Mouse (Mus musculus) liver, embryonic 13.5 days (tissue): ENCODE results near the gene Tab2. TPM values are rescaled to one million over a fixed set of nuclear protein-coding genes. Genes with fewer than 3 reads are reported as not detected.
"Not testable (repeated sequence)": the region's sequence is repeated elsewhere in the genome, so short reads cannot be mapped to it uniquely, and the experiment has no call there.

Experiments used
- ATAC-seq: fragments of 200-750 bp; cut with Nextera tagmentation; 2 replicates; pipeline ENCODE4 v1.8.0; 2017; ENCODE audit warnings: low read depth, mild to moderate bottlenecking, moderate number of reproducible peaks, moderate library complexity
- DNase-seq: peaks from one replicate; pipeline ENCODE4 v3.0.0; 2022
- H3K27ac ChIP-seq: fragments of 300-500 bp; sonication (generic); 2 replicates; pipeline ENCODE4 v1.5.1; 2015; ENCODE audit warnings: moderate library complexity, mild to moderate bottlenecking, inconsistent platforms
- H3K27me3 ChIP-seq: fragments of 300-500 bp; sonication (generic); 2 replicates; pipeline ENCODE4 v1.6.1; 2015; ENCODE audit warnings: mild to moderate bottlenecking, inconsistent platforms
- H3K36me3 ChIP-seq: fragments of 300-500 bp; sonication (generic); 2 replicates; pipeline ENCODE4 v1.6.1; 2015; ENCODE audit warnings: mild to moderate bottlenecking, inconsistent platforms
- H3K4me1 ChIP-seq: fragments of 300-500 bp; sonication (generic); replicated peaks from 2 replicates; pipeline ENCODE4 v1.6.1; 2015; ENCODE audit warnings: inconsistent platforms
- H3K4me2 ChIP-seq: fragments of 300-500 bp; sonication (generic); 2 replicates; pipeline ENCODE4 v1.6.1; 2015; ENCODE audit warnings: inconsistent platforms, mild to moderate bottlenecking, moderate library complexity
- H3K4me3 ChIP-seq: fragments of 300-500 bp; sonication (generic); replicated peaks from 2 replicates; pipeline ENCODE4 v1.5.1; 2015; ENCODE audit warnings: mild to moderate bottlenecking, inconsistent platforms
- H3K9ac ChIP-seq: fragments of 300-500 bp; sonication (generic); 2 replicates; pipeline ENCODE4 v1.6.1; 2015; ENCODE audit warnings: mild to moderate bottlenecking, inconsistent platforms
- H3K9me3 ChIP-seq: fragments of 300-500 bp; sonication (generic); replicated peaks from 2 replicates; pipeline ENCODE4 v1.6.1; 2016; ENCODE audit warnings: inconsistent platforms
- WGBS: fragments of 180-500 bp; shearing (Covaris S2); methylation state at CpG from one replicate; pipeline ENCODE4 v1.1.7; 2015; ENCODE audit not compliant: insufficient replicate concordance; 5-methylcytosine and 5-hydroxymethylcytosine counted together
- polyA plus RNA-seq: library from polyadenylated mRNA; unstranded; fragments of >200 nt; fragmentation: Nextera tagmentation; extraction: Ambion mirVana; gene quantifications from 2 replicates; pipeline ENCODE4 v1.2.1, GENCODE M21; 2015

Gene Tab2
- polyA plus RNA-seq, 1 experiment from 2014 or later = 9.2 TPM

- Histone ChIP-seq H3K9me3 (no peaks in the 10 kb centered on the region), H3K36me3 (no peaks in the 10 kb centered on the region), H3K27ac (no peak overlapping the region), H3K4me1 (no peaks in the 10 kb centered on the region), H3K4me2 (no peak overlapping the region), H3K4me3 (no peak overlapping the region), H3K27me3 (no peaks in the 10 kb centered on the region), H3K9ac (no peak overlapping the region)
- ATAC-seq (peak; percentile 41; the same call in 1 of the 2 replicates), DNase-seq (peak; percentile 30)
- WGBS = 10% methylated on average over 5 of the region's 5 CpGs
Measured at GRCm38 (mm10) chr10:7883524-7883923, 72.5 kb downstream of the Tab2 start.

GRCm38 (mm10) chr10:7881971-7882370, 74.1 kb downstream of the Tab2 start:
- Histone ChIP-seq H3K4me1 (no peaks in the 10 kb centered on the region), H3K36me3 (no peaks in the 10 kb centered on the region), H3K27ac (no peak overlapping the region), H3K4me3 (no peak overlapping the region), H3K4me2 (no peak overlapping the region), H3K27me3 (no peaks in the 10 kb centered on the region), H3K9me3 (no peaks in the 10 kb centered on the region), H3K9ac (no peak overlapping the region)
- DNase-seq (no peak), ATAC-seq (no peak)
- WGBS = 71% methylated on average over 3 of the region's 3 CpGs

DNA sequence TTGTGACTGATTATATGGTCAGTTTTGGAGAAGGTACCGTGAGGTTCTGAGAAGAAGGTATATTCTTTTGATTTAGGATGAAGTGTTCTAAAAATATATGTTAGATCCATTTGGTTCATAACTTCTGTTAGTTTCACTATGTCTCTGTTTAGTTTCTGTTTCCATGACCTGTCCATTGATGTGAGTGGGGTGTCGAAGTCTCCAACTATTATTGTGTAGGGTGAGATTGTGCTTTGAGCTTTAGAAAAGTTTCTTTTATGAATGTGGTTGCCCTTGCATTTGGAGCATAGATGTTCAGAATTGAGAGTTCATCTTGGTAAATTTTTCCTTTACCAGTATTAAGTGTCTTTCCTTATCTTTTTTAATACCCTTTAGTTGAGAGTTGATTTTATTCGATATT, 75.7 kb downstream of the Tab2 start:
- not testable (repeated sequence) for DNase-seq, H3K4me2 ChIP-seq, ATAC-seq, H3K9ac ChIP-seq, H3K4me3 ChIP-seq, H3K9me3 ChIP-seq, H3K36me3 ChIP-seq, H3K4me1 ChIP-seq, H3K27me3 ChIP-seq, H3K27ac ChIP-seq
- 75% methylated on average over 3 of the region's 3 CpGs for WGBS

DNA sequence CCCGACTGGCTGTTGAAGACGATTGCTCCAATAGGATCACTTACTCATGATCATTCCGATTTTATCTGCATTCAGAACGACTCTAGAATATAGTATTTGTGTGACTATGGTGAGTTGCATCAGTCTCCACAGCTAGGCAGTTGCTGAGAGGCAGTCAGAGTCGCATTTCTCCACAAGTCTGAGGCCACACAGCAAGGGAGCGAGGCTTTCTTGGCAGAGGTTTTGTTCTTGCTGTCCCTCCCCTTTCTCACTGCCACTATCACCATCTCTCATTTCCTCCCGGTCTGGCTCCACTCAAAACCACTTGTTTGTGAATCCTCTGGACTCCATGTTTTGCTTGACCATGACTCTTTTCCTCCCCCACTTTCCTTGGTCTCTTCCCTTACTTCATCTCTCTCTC, 81.8 kb downstream of the Tab2 start:
- Histone ChIP-seq H3K4me3 (no peak overlapping the region), H3K9ac (no peak overlapping the region), H3K27ac (no peak overlapping the region), H3K4me2 (no peak overlapping the region), H3K27me3 (0 out of 2 replicates have a peak, but pooled peaks cover 1% of the 10 kb centered on the region), H3K9me3 (no peaks in the 10 kb centered on the region), H3K4me1 (no peaks in the 10 kb centered on the region), H3K36me3 (no peaks in the 10 kb centered on the region)
- DNase-seq (no peak), ATAC-seq (no peak)
- 63% methylated on average over 7 of the region's 7 CpGs for WGBS

DNA sequence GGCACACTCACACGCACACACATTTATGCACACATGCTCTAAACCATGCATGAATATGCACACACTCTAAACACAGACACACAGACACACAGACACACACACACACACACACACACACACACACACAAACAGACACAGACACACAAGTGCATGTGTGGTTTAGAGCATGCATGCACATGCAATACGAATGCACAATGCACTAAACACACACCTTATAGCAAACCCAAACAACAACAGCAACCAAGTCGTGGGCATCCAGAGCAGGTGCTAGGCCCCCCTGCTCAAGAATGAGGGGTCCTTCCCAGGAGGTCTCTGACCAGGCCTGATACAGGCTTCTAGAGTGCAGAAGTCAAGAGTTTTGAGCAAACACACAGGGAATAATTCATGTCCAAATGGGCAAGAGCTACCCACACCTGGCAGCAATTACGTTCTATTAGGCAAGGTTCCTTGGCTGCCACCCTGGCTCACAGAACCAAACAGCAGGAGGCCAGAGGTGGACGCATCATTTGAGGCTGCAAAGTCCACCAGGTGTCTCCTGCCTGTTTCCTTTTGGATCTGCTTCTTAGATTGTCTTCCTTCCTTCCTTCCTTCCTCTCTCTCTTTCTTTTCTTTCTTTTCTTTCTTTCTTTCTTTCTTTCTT, 84.5 kb downstream of the Tab2 start:
- no peaks in the 10 kb centered on the region for H3K9me3 ChIP-seq
- DNase-seq (no peak), ATAC-seq (no peak)
- WGBS = 66% methylated on average over 5 of the region's 5 CpGs
- H3K4me2 ChIP-seq = no peak overlapping the region
- H3K9ac ChIP-seq = no peak overlapping the region
- no peaks in the 10 kb centered on the region for H3K36me3 ChIP-seq
- H3K27ac ChIP-seq = no peak overlapping the region
- peaks cover 7% of the 10 kb centered on the region for H3K4me1 ChIP-seq
- peaks cover 26% of the 10 kb centered on the region for H3K27me3 ChIP-seq
- H3K4me3 ChIP-seq = no peak overlapping the region

- peaks cover 27% of the 10 kb centered on the region for H3K27me3 ChIP-seq
- no peaks in the 10 kb centered on the region for H3K9me3 ChIP-seq
- H3K4me1 ChIP-seq = peaks cover 7% of the 10 kb centered on the region
- no peak overlapping the region for H3K4me2 ChIP-seq
- DNase-seq (no peak), ATAC-seq (no peak)
- WGBS = 60% methylated on average over 11 of the region's 11 CpGs
- H3K9ac ChIP-seq = no peak overlapping the region
- no peak overlapping the region for H3K27ac ChIP-seq
- H3K4me3 ChIP-seq = no peak overlapping the region
- no peaks in the 10 kb centered on the region for H3K36me3 ChIP-seq
Measured at GRCm38 (mm10) chr10:7870571-7871315, 85.3 kb downstream of the Tab2 start.

DNA sequence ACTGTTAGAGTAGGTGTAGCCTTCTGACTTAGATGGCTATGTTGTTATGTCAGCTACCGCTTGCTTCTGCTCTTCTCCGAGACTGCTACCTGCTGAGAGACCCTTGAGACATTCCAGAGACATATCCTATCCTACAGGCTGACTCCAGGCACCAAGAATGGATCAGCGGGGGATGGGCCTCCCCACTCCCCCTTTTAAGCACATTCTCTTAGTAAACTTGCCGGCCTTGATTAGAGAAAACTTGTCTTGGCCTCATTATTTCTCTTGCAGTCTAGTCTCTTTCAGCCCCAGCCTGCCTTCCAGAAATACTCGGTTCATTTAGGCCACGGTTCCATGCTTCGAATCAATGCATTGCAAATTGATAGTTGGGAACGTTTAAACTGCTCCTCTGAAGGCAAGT, 86.3 kb downstream of the Tab2 start:
- Histone ChIP-seq H3K4me1 (peaks cover 7% of the 10 kb centered on the region), H3K4me3 (no peak overlapping the region), H3K9ac (no peak overlapping the region), H3K4me2 (no peak overlapping the region), H3K36me3 (no peaks in the 10 kb centered on the region), H3K27me3 (peaks cover 27% of the 10 kb centered on the region), H3K9me3 (no peaks in the 10 kb centered on the region), H3K27ac (no peak overlapping the region)
- DNase-seq (no peak), ATAC-seq (no peak)
- WGBS = 59% methylated on average over 8 of the region's 8 CpGs

DNA sequence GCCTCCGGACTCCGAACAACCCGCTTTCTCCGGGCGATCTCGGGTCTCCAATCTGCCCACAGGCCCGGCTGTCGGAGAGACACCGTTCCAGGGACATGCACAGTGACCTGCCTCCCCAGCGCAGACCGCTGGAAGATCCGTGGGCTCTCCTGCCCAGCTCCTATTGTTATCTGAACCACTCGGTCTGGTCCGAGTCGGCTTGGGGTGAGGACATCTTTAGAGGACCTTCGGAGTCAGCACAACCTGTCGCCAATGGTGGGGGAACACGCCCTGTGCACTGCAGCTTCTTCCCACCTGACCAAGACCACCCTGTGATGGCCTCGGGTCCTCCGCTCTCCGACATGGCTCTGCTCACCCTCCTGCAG, 88.4 kb downstream of the Tab2 start:
- Histone ChIP-seq H3K4me1 (peaks cover 7% of the 10 kb centered on the region), H3K27ac (no peak overlapping the region), H3K36me3 (no peaks in the 10 kb centered on the region), H3K9ac (no peak overlapping the region), H3K27me3 (peaks cover 27% of the 10 kb centered on the region), H3K4me3 (peak overlapping the region; percentile 36), H3K4me2 (peak overlapping the region; percentile 57), H3K9me3 (no peaks in the 10 kb centered on the region)
- DNase-seq (no peak), ATAC-seq (no peak)
- WGBS = 20% methylated on average over 21 of the region's 21 CpGs

- peak overlapping the region; percentile 57 for H3K4me2 ChIP-seq
- no peak for DNase-seq
- peaks cover 7% of the 10 kb centered on the region for H3K4me1 ChIP-seq
- no peaks in the 10 kb centered on the region for H3K36me3 ChIP-seq
- ATAC-seq = no peak
- H3K27me3 ChIP-seq = peaks cover 27% of the 10 kb centered on the region
- H3K4me3 ChIP-seq = peak overlapping the region; percentile 36
- H3K9me3 ChIP-seq = no peaks in the 10 kb centered on the region
- H3K27ac ChIP-seq = no peak overlapping the region
- no peak overlapping the region for H3K9ac ChIP-seq
- WGBS = 16% methylated on average over 50 of the region's 50 CpGs
Measured at GRCm38 (mm10) chr10:7866762-7867665, 89.0 kb downstream of the Tab2 start.

GRCm38 (mm10) chr10:7864806-7865205, 91.2 kb downstream of the Tab2 start:
- DNase-seq (no peak), ATAC-seq (no peak)
- H3K9me3 ChIP-seq = no peaks in the 10 kb centered on the region
- no peak overlapping the region for H3K4me2 ChIP-seq
- 61% methylated on average over 3 of the region's 3 CpGs for WGBS
- H3K9ac ChIP-seq = no peak overlapping the region
- peaks cover 27% of the 10 kb centered on the region for H3K27me3 ChIP-seq
- no peak overlapping the region for H3K27ac ChIP-seq
- no peak overlapping the region for H3K4me3 ChIP-seq
- H3K36me3 ChIP-seq = no peaks in the 10 kb centered on the region
- H3K4me1 ChIP-seq = peaks cover 7% of the 10 kb centered on the region

DNA sequence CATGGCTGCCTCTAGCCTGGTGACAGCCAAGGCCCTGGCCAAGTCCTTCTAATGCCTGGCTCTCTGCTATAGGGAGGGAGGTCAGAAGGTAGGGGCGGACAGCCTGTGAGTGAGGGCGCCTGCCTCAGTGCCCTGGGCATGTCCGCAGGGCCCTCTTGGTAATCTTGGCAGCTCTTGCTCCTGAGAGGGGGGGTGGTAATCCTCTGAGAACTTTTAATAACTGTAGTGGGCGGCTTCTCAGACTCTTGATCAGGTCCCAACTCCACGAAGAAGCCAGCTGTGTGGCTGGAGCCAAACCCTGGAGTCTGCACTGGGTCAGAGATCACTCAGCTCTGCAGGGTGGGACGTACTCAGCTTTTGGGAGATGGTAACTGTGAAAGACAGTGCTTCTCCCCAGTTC, 91.8 kb downstream of the Tab2 start:
- H3K4me1 ChIP-seq = peaks cover 7% of the 10 kb centered on the region
- 60% methylated on average over 6 of the region's 6 CpGs for WGBS
- no peaks in the 10 kb centered on the region for H3K9me3 ChIP-seq
- H3K4me3 ChIP-seq = no peak overlapping the region
- H3K27me3 ChIP-seq = peaks cover 25% of the 10 kb centered on the region
- H3K4me2 ChIP-seq = no peak overlapping the region
- ATAC-seq = no peak
- no peak overlapping the region for H3K27ac ChIP-seq
- no peaks in the 10 kb centered on the region for H3K36me3 ChIP-seq
- no peak for DNase-seq
- H3K9ac ChIP-seq = no peak overlapping the region
